Mouse (Mus musculus) kidney, adult 8-10 months (tissue): ENCODE measurements around the gene Tmem184b.

ENCODE experiments used
- DNase-seq, 2 experiments: peaks; one replicate each; pipeline ENCODE4 v3.0.0; 2022

Gene Tmem184b

GRCm38 (mm10) chr15:79402836-79403762 is at the start of gene Tmem184b:
Tmem184b (minus strand) TSS chr15:79403569.
- DNase-seq: peak; percentile 75 to 85

GRCm38 (mm10) chr15:79448041-79448440 is 44.7 kb upstream of the Tmem184b start:
- DNase-seq: no peak

GRCm38 (mm10) chr15:79445786-79446654 is 42.7 kb upstream of the Tmem184b start:
- no peak for DNase-seq

- DNase-seq: no peak
Measured at GRCm38 (mm10) chr15:79443856-79444410, 40.6 kb upstream of the Tmem184b start.

GRCm38 (mm10) chr15:79442961-79443518 is 39.7 kb upstream of the Tmem184b start:
- no peak for DNase-seq

- DNase-seq: no peak
Measured at GRCm38 (mm10) chr15:79442257-79442611, 38.9 kb upstream of the Tmem184b start.

- peak; percentile 60 to 75 for DNase-seq
Measured at GRCm38 (mm10) chr15:79441331-79442256, 38.2 kb upstream of the Tmem184b start.

GRCm38 (mm10) chr15:79440651-79441330 is 37.4 kb upstream of the Tmem184b start:
- DNase-seq: no peak

- peak in 1 of 2 experiments; percentile 47 for DNase-seq
Measured at GRCm38 (mm10) chr15:79440223-79440622, 36.9 kb upstream of the Tmem184b start.

GRCm38 (mm10) chr15:79439386-79439785 is 36.0 kb upstream of the Tmem184b start:
- DNase-seq: no peak

GRCm38 (mm10) chr15:79438816-79439215 is 35.4 kb upstream of the Tmem184b start:
- no peak for DNase-seq

- DNase-seq: no peak
Measured at GRCm38 (mm10) chr15:79438209-79438810, 34.9 kb upstream of the Tmem184b start.

GRCm38 (mm10) chr15:79437541-79438208 is 34.3 kb upstream of the Tmem184b start:
- DNase-seq: no peak

GRCm38 (mm10) chr15:79436481-79436921 is 33.1 kb upstream of the Tmem184b start:
- peak; percentile 33 to 51 for DNase-seq

- peak; percentile 49 to 57 for DNase-seq
Measured at GRCm38 (mm10) chr15:79435191-79435671, 31.9 kb upstream of the Tmem184b start.

GRCm38 (mm10) chr15:79432892-79433291 is 29.5 kb upstream of the Tmem184b start:
- no peak for DNase-seq

- no peak for DNase-seq
Measured at GRCm38 (mm10) chr15:79432328-79432727, 29.0 kb upstream of the Tmem184b start.

GRCm38 (mm10) chr15:79431925-79432324 is 28.6 kb upstream of the Tmem184b start:
- DNase-seq: no peak

GRCm38 (mm10) chr15:79430461-79431000 is 27.2 kb upstream of the Tmem184b start:
- no peak for DNase-seq
